8 mouse cellular contexts compared by ENCODE assay signal in the genomic region with DNA sequence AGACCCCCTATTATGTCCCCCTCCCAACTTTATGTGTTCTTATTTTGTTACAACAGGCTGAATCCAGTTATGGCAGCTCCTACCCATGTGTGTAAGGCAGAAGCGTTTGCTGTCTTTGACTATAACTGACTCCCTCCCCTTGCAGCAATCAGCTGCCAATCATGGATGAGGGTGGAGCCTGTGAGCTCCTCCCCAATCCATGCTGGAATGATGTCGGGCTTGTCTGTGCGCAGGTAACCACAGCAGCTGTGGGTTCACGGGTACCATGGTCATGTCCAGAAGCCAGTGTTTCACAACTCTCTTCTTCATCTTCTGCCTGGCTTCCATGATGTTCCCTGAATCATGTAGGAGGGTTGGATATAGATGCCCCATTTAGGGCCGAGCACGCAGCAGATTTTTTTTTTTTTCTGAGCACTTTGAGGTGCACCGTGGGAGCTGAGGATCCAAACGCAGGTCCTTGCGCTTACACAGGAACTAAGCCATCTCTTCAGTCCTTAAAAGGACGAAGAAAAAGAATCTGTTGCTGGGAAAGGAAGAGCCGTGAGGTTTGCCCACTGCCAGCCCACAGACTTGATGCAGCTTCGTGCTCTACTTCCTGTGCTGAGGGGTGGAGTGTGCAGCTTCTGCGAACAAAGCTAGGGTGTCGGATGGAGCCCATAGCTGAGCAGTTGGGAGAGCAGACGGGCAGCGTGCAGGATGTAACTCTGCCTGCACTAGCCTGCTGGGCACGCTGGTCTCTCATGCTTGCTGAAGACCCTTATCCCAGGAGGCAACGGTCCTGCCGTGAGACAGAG. TPM values are rescaled to one million over a fixed set of nuclear protein-coding genes. Genes with fewer than 3 reads are reported as not detected.
DNase-seq lines count a peak whose midpoint lies in the region; ATAC-seq and TF ChIP-seq lines count a peak whose summit lies in the region.

No protein-coding gene starts in this region.

- H3K36me3 ChIP-seq in stomach, embryonic 16.5 days (ENCODE audit: control insufficient read depth, insufficient read depth, low read length), result no peaks in the 10 kb centered on the region
- no peaks in the 10 kb centered on the region for H3K36me3 ChIP-seq in stomach, postnatal 0 days (ENCODE audit: control insufficient read depth, insufficient read depth, low read length)
- no peaks in the 10 kb centered on the region for H3K36me3 ChIP-seq in forebrain, embryonic 16.5 days (ENCODE audit: control insufficient read depth, insufficient read depth)

- TF ChIP-seq EP300 in stomach, postnatal 0 days (optimal IDR thresholded peaks at IDR 0.05), result no peak

- H3K4me3 ChIP-seq in stomach, embryonic 16.5 days (replicated peaks; ENCODE audit: low read length), result peak overlapping the region; percentile 9; the same call in 1 of the 2 replicates
- no peak overlapping the region for H3K4me3 ChIP-seq in stomach, postnatal 0 days (ENCODE audit: low read depth, low read length)
- H3K4me3 ChIP-seq in forebrain, embryonic 16.5 days (replicated peaks; ENCODE audit: low read length), result no peak overlapping the region

- H3K27me3 ChIP-seq in stomach, embryonic 16.5 days (ENCODE audit: control insufficient read depth, insufficient read depth, low read length), result no peaks in the 10 kb centered on the region
- no peaks in the 10 kb centered on the region for H3K27me3 ChIP-seq in stomach, postnatal 0 days (ENCODE audit: control insufficient read depth, insufficient read depth, low read length)
- H3K27me3 ChIP-seq in forebrain, embryonic 16.5 days (replicated peaks; ENCODE audit: control insufficient read depth, insufficient read depth, low read length), result no peaks in the 10 kb centered on the region

- no peak for ATAC-seq in stomach, embryonic 16.5 days (ENCODE audit: insufficient read depth, low FRiP score)
- ATAC-seq in stomach, postnatal 0 days (ENCODE audit: low FRiP score, low TSS enrichment), result no peak
- no peak for ATAC-seq in forebrain, embryonic 16.5 days

- H3K9me3 ChIP-seq in stomach, embryonic 16.5 days (replicated peaks; ENCODE audit: control insufficient read depth, low read length), result no peaks in the 10 kb centered on the region
- H3K9me3 ChIP-seq in stomach, postnatal 0 days (ENCODE audit: control insufficient read depth, low read length), result no peaks in the 10 kb centered on the region
- no peaks in the 10 kb centered on the region for H3K9me3 ChIP-seq in forebrain, embryonic 16.5 days (ENCODE audit: control insufficient read depth, low read length)

- H3K4me2 ChIP-seq in stomach, embryonic 16.5 days (ENCODE audit: low read depth, low read length), result peak overlapping the region; percentile 34; the same call in 1 of the 2 replicates
- no peak overlapping the region for H3K4me2 ChIP-seq in stomach, postnatal 0 days (replicated peaks; ENCODE audit: low read depth)
- no peak overlapping the region for H3K4me2 ChIP-seq in forebrain, embryonic 16.5 days (ENCODE audit: low read length)

- WGBS in stomach, embryonic 16.5 days, result 51% methylated on average over 19 of the region's 19 CpGs
- WGBS in stomach, postnatal 0 days, result 55% methylated on average over 19 of the region's 19 CpGs
- 66% methylated on average over 19 of the region's 19 CpGs for WGBS in forebrain, embryonic 16.5 days

- TF ChIP-seq CTCF in stomach, postnatal 0 days (IDR thresholded peaks at IDR 0.05; ENCODE audit: low read depth), result no peak

- DNase-seq in embryo, embryonic 10 days (ENCODE audit: low spot score), result peak; percentile 17
- no peak for DNase-seq in embryo, embryonic 9.5 days (ENCODE audit: extremely low spot score)
- DNase-seq in stomach, postnatal 0 days (ENCODE audit: low spot score), result no peak
- peak; percentile 5 for DNase-seq in lung, postnatal 14 days
- DNase-seq in telencephalon, adult 2 months (ENCODE audit: low read depth, low spot score), result peak; percentile 50
- DNase-seq in ovary, adult 18-20 months (ENCODE audit: low spot score), result no peak

- H3K4me1 ChIP-seq in stomach, embryonic 16.5 days (ENCODE audit: control insufficient read depth, insufficient read depth, low read length), result no peaks in the 10 kb centered on the region
- H3K4me1 ChIP-seq in stomach, postnatal 0 days (replicated peaks; ENCODE audit: control insufficient read depth, insufficient read depth), result no peaks in the 10 kb centered on the region
- H3K4me1 ChIP-seq in forebrain, embryonic 16.5 days (replicated peaks; ENCODE audit: control insufficient read depth, insufficient read depth, low read length), result peaks cover 9% of the 10 kb centered on the region

- H3K9ac ChIP-seq in stomach, embryonic 16.5 days (ENCODE audit: low read length), result no peak overlapping the region
- no peak overlapping the region for H3K9ac ChIP-seq in stomach, postnatal 0 days (ENCODE audit: low read length)
- H3K9ac ChIP-seq in forebrain, embryonic 16.5 days (replicated peaks; ENCODE audit: low read depth, low read length), result no peak overlapping the region

- H3K27ac ChIP-seq in stomach, embryonic 16.5 days (ENCODE audit: low read length), result no peak overlapping the region
- H3K27ac ChIP-seq in stomach, postnatal 0 days (replicated peaks), result no peak overlapping the region
- no peak overlapping the region for H3K27ac ChIP-seq in forebrain, embryonic 16.5 days (ENCODE audit: low read length)

RNA-seq across cellular contexts. Expression of gene Card11, which starts 43.5 kb away (rescaled TPM):
- polyA plus RNA-seq in stomach, embryonic 16.5 days (2015; fragmentation: Nextera tagmentation; extraction: Ambion mirVana), result 0.37 and 0.49 TPM in 2 replicates
- 0.13 and 0.18 TPM in 2 replicates for polyA plus RNA-seq in stomach, postnatal 0 days (2015; fragmentation: Nextera tagmentation; extraction: Ambion mirVana)
- 0.05 TPM in 1 of 2 replicates, not detected in the other for polyA plus RNA-seq in forebrain, embryonic 16.5 days (2015; fragmentation: Nextera tagmentation; extraction: Ambion mirVana)

Comparison
In these comparisons a context has a peak if more than half of its experiments do, and no peak if none do; other contexts are left out.
1. DNase-seq: peak in embryo, embryonic 10 days (single experiment), lung, postnatal 14 days (single experiment) and telencephalon, adult 2 months (single experiment); none in embryo, embryonic 9.5 days (single experiment), stomach, postnatal 0 days (single experiment) and ovary, adult 18-20 months (single experiment).